Comparison of ENCODE assay signal across 14 mouse cellular contexts in the genomic region with DNA sequence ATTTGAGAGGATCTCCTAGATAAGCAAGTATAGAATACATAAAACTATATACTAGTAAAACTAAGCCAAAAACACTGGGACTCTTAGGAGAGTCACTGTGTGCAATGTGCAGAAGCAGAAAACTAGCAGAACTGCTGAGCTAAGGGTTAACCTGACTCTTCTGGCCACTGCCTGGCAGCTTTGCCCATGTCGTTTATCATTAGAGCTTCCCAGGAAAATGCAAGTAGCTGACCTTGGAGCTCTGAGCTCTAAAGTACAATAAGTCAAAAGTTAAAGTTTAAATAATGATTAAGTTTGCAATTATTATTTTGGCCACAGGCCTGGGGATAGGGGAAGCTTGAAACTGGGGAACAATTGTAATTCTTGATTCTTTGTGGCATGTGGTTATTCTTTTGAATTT. TPM values are rescaled to one million over a fixed set of nuclear protein-coding genes. Genes with fewer than 3 reads are reported as not detected.
A peak's percentile ranks its signal among the peaks of the same experiment; 100 is the strongest.
DNase-seq lines count a peak whose midpoint lies in the region; ATAC-seq lines count a peak whose summit lies in the region.
"Had no signal": no experiment of that assay in that cellular context is flagged by ENCODE, and none has a peak within 500 bp of the region (broad histone marks: within the 10 kb centered on the region; RNA-seq: fewer than 3 reads in every experiment).

No protein-coding gene starts in this region.

- H3K4me3 ChIP-seq in kidney, embryonic 16.5 days (ENCODE audit: low read length), result no peak overlapping the region
- H3K4me3 ChIP-seq: forebrain, embryonic 12.5 days; hindbrain, embryonic 12.5 days; neural tube, embryonic 13.5 days had no signal

- ATAC-seq in kidney, embryonic 16.5 days (ENCODE audit: low FRiP score, low TSS enrichment), result no peak
- no peak for ATAC-seq in erythroblast, adult 5-6 weeks (replicated peaks; ENCODE audit: low FRiP score, poor library complexity, severe bottlenecking)

- H3K27me3 ChIP-seq in kidney, embryonic 16.5 days (ENCODE audit: insufficient read depth, low read length), result no peaks in the 10 kb centered on the region
- H3K27me3 ChIP-seq: CH12.LX; forebrain, embryonic 12.5 days; hindbrain, embryonic 12.5 days; neural tube, embryonic 13.5 days had no signal

- H3K4me2 ChIP-seq in kidney, embryonic 16.5 days (replicated peaks; ENCODE audit: low read depth, low read length), result 0 out of 2 replicates have a peak overlapping the region, but pooled peaks have one; percentile 4
- H3K4me2 ChIP-seq: forebrain, embryonic 12.5 days; hindbrain, embryonic 12.5 days; neural tube, embryonic 13.5 days had no signal

- DNase-seq in adrenal gland, postnatal 14 days, result peak; percentile 9
- DNase-seq in adrenal gland, postnatal 25 days, result no peak
- peak; percentile 18 for DNase-seq in testis, postnatal 14 days (ENCODE audit: low spot score)
- no peak for DNase-seq in testis, postnatal 10 days (ENCODE audit: low spot score)
- DNase-seq in lung, postnatal 10 days, result no peak
- DNase-seq: cerebellum, adult 2 months; midbrain, embryonic 14.5 days had no signal

- peak overlapping the region; percentile 89; the same call in 1 of the 2 replicates for H3K27ac ChIP-seq in kidney, embryonic 16.5 days (ENCODE audit: low read length)
- H3K27ac ChIP-seq: forebrain, embryonic 12.5 days; hindbrain, embryonic 12.5 days; neural tube, embryonic 13.5 days had no signal

- no peaks in the 10 kb centered on the region for H3K9me3 ChIP-seq in kidney, embryonic 16.5 days (ENCODE audit: low read length)
- H3K9me3 ChIP-seq: forebrain, embryonic 12.5 days; hindbrain, embryonic 12.5 days; neural tube, embryonic 13.5 days had no signal

- H3K4me1 ChIP-seq in kidney, embryonic 16.5 days (ENCODE audit: insufficient read depth, low read length), result peaks cover 29% of the 10 kb centered on the region

- 24% methylated on average over 1 of the region's 1 CpGs for WGBS in kidney, embryonic 16.5 days

- peaks cover 43% of the 10 kb centered on the region for H3K36me3 ChIP-seq in kidney, embryonic 16.5 days (ENCODE audit: insufficient read depth, low read length)

- H3K9ac ChIP-seq in kidney, embryonic 16.5 days (replicated peaks; ENCODE audit: low read length), result no peak overlapping the region
- H3K9ac ChIP-seq: forebrain, embryonic 12.5 days; hindbrain, embryonic 12.5 days; neural tube, embryonic 13.5 days had no signal

RNA-seq across cellular contexts. Expression of a gene that starts 5.2 kb away (rescaled TPM):
- total RNA-seq in adrenal gland, postnatal 14 days (2021), result 27.4 and 28.1 TPM in 2 replicates
- 26.8 and 32.5 TPM in 2 replicates for total RNA-seq in adrenal gland, postnatal 25 days (2021)
- 95.7 and 99.2 TPM in 2 replicates for polyA plus RNA-seq in kidney, embryonic 16.5 days (2015; fragmentation: Nextera tagmentation; extraction: Ambion mirVana)
- 1.3 and 2.3 TPM in 2 replicates for total RNA-seq in erythroblast, adult 5-6 weeks (2015; ENCODE audit: low replicate concordance)
- total RNA-seq in erythroblast, adult 5-6 weeks (2017; ENCODE audit: low replicate concordance), result 0.56 and 2.4 TPM in 2 replicates

RNA-seq across cellular contexts. Expression of a gene that starts 10.5 kb away (rescaled TPM):
- total RNA-seq in adrenal gland, postnatal 14 days (2021), result 58.8 and 74.1 TPM in 2 replicates
- total RNA-seq in adrenal gland, postnatal 25 days (2021), result 64.0 and 66.2 TPM in 2 replicates
- polyA plus RNA-seq in kidney, embryonic 16.5 days (2015; fragmentation: Nextera tagmentation; extraction: Ambion mirVana), result 117 and 123 TPM in 2 replicates
- 7.1 and 13.6 TPM in 2 replicates for total RNA-seq in erythroblast, adult 5-6 weeks (2015; ENCODE audit: low replicate concordance)
- total RNA-seq in erythroblast, adult 5-6 weeks (2017; ENCODE audit: low replicate concordance), result 19.1 and 20.4 TPM in 2 replicates

RNA-seq across cellular contexts. Expression of a gene that starts 18.0 kb away (rescaled TPM):
- total RNA-seq in adrenal gland, postnatal 14 days (2021), result 18.0 and 21.0 TPM in 2 replicates
- 19.4 and 23.8 TPM in 2 replicates for total RNA-seq in adrenal gland, postnatal 25 days (2021)
- 27.0 and 31.6 TPM in 2 replicates for polyA plus RNA-seq in kidney, embryonic 16.5 days (2015; fragmentation: Nextera tagmentation; extraction: Ambion mirVana)
- total RNA-seq in erythroblast, adult 5-6 weeks (2015; ENCODE audit: low replicate concordance), result 2.7 and 20.2 TPM in 2 replicates
- total RNA-seq in erythroblast, adult 5-6 weeks (2017; ENCODE audit: low replicate concordance), result 5.9 and 6.6 TPM in 2 replicates

RNA-seq across cellular contexts. Expression of a gene that starts 18.3 kb away (rescaled TPM):
- total RNA-seq in adrenal gland, postnatal 14 days (2021), result 1.7 and 3.9 TPM in 2 replicates
- total RNA-seq in adrenal gland, postnatal 25 days (2021), result 1.8 and 5.0 TPM in 2 replicates
- polyA plus RNA-seq in kidney, embryonic 16.5 days (2015; fragmentation: Nextera tagmentation; extraction: Ambion mirVana), result 1.2 and 1.4 TPM in 2 replicates
- not detected in 2 replicates for total RNA-seq in erythroblast, adult 5-6 weeks (2015; ENCODE audit: low replicate concordance)
- total RNA-seq in erythroblast, adult 5-6 weeks (2017; ENCODE audit: low replicate concordance), result 0.14 TPM in 1 of 2 replicates, not detected in the other
- total RNA-seq: megakaryocyte, adult 5-6 weeks had no signal

RNA-seq across cellular contexts. Expression of a gene that starts 48.4 kb away (rescaled TPM):
- total RNA-seq in adrenal gland, postnatal 14 days (2021), result 48.2 and 50.9 TPM in 2 replicates
- total RNA-seq in adrenal gland, postnatal 25 days (2021), result 49.2 and 60.5 TPM in 2 replicates
- polyA plus RNA-seq in kidney, embryonic 16.5 days (2015; fragmentation: Nextera tagmentation; extraction: Ambion mirVana), result 33.1 and 39.5 TPM in 2 replicates
- total RNA-seq in erythroblast, adult 5-6 weeks (2015; ENCODE audit: low replicate concordance), result 6.1 and 15.4 TPM in 2 replicates
- total RNA-seq in erythroblast, adult 5-6 weeks (2017; ENCODE audit: low replicate concordance), result not detected in 2 replicates

Comparison
In these comparisons a context has a peak if more than half of its experiments do, and no peak if none do; other contexts are left out.
1. DNase-seq: peak in adrenal gland, postnatal 14 days (single experiment) and testis, postnatal 14 days (single experiment); none in adrenal gland, postnatal 25 days (single experiment), testis, postnatal 10 days (single experiment) and lung, postnatal 10 days (single experiment).